Mouse (Mus musculus) adrenal gland, postnatal 4 days (tissue): ENCODE measurements around the gene Olfr844. TPM values are rescaled to one million over a fixed set of nuclear protein-coding genes. Genes with fewer than 3 reads are reported as not detected.

ENCODE experiments used
- DNase-seq, 2 experiments: peaks; one replicate each; pipeline ENCODE4 v3.0.0; 2021 to 2022; ENCODE audit warnings: low spot score in 2 of 2, mixed read lengths in 2 of 2
- long read RNA-seq, 2 experiments: library from polyadenylated mRNA; stranded (forward); transcript quantifications; one replicate each; pipeline ENCODE4 v2.0.0; 2021
- total RNA-seq, 2 experiments: library from RNA; stranded (reverse); gene quantifications; 2 replicates each; pipeline ENCODE4 v1.2.3; 2021

The Olfr844 gene
- not detected for total RNA-seq
- long read RNA-seq, experiment 1: 0 reads
- long read RNA-seq, experiment 2: 0 reads

- DNase-seq: no peak
These were observed at the start of gene Olfr844 for GRCm38 (mm10) chr9:19316047-19316446. Gene Olfr844 (plus strand): TSS chr9:19316347.

GRCm38 (mm10) chr9:19336157-19336556 is 20.0 kb downstream of the Olfr844 start, which contains the start of gene Olfr845:
Gene Olfr845 (plus strand): TSS chr9:19336457.
- DNase-seq: no peak

GRCm38 (mm10) chr9:19363905-19364304 is 47.8 kb downstream of the Olfr844 start, which contains the start of gene Olfr846:
Gene Olfr846 (minus strand): TSS chr9:19364005.
- DNase-seq: no peak

Other genes starting within 250 kb of the Olfr844 start
- not detected for gene Olfr836, start 196.0 kb upstream of the Olfr844 start, total RNA-seq
- gene Olfr837, start 180.0 kb upstream of the Olfr844 start, total RNA-seq: not detected
- under 1 TPM in 1 of 2 experiments, not detected in 1; 0.03 TPM for gene Olfr839-ps1, start 139.0 kb upstream of the Olfr844 start, total RNA-seq
- gene Olfr843, start 64.4 kb upstream of the Olfr844 start, total RNA-seq: not detected
- not detected for gene Olfr845, start 20.1 kb downstream of the Olfr844 start, total RNA-seq
- gene Olfr846, start 47.7 kb downstream of the Olfr844 start, total RNA-seq: not detected
- gene Olfr847, start 62.3 kb downstream of the Olfr844 start, total RNA-seq: not detected
- not detected for gene Olfr849, start 123.9 kb downstream of the Olfr844 start, total RNA-seq
- not detected for gene Olfr850, start 161.9 kb downstream of the Olfr844 start, total RNA-seq
- not detected for gene Olfr851, start 176.9 kb downstream of the Olfr844 start, total RNA-seq
- not detected for gene Olfr853, start 224.7 kb downstream of the Olfr844 start, total RNA-seq